Mouse (Mus musculus): ENCODE measurements around the gene Tmem247.

DNA sequence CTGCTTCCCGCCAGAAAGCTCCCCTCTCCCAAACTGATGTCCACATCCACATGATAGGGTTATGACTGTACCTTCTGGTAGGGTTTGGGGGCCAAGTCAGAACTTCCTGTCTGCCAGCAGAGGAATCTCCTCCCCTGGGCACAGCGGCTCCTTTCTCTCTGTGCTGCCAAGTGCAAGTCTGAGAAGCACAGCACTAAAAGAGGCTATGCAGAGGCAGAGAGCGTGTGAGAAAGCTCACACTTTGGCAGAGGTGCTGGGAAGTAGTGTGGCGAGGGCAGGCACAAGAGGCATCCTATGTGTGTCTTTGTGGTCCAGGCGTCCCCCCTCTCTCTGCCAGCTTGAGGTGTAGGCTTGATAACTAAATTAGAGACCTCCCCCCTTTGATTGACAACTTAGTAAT, 53.9 kb downstream of the Tmem247 start:
- TF ChIP-seq CTCF (IDR thresholded peaks at IDR 0.05; ENCODE audit: control insufficient read depth, insufficient read depth, low read length) (no peak), POLR2A (IDR thresholded peaks at IDR 0.05; ENCODE audit: borderline replicate concordance, control insufficient read depth, low read depth, low read length) (no peak)
